Mouse (Mus musculus) megakaryocyte, embryonic 14.5 days (primary cell): ENCODE data around the gene E2f8.

ENCODE experiments used
- FLI1 ChIP-seq: IDR thresholded peaks from 2 replicates; pipeline ENCODE4 v1.6.1; 2012; ENCODE audit warnings: low read length, inconsistent platforms, mixed read lengths
- GATA1 ChIP-seq: IDR thresholded peaks from 3 replicates; pipeline ENCODE4 v1.6.1; 2012; ENCODE audit warnings: mixed read lengths, low read length, inconsistent platforms, borderline replicate concordance

DNA sequence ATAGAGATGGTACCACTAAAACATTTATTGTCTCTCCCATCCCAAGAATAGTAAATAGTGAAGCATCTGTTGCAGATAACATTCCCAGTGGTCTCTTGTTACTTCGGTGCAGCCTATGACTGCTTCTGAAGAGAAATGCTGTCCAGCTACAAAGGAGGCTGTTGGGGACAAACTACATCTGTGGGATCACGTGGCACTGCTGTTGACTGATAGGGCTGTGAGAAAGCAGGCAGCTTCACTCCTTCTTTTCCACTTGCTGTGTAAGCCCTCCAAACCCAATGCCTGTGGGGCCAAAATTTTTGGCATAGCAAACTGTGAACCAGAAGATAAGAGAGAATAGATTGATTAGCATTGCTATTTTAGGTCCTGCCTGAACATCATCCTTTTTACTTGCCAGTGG, 51.0 kb downstream of the E2f8 start:
- no peak for TF ChIP-seq GATA1
- TF ChIP-seq FLI1, result no peak
